Mouse (Mus musculus): Measurements from ENCODE around the gene Peak1.
A peak's percentile ranks its signal among the peaks of the same experiment; 100 is the strongest.

DNA sequence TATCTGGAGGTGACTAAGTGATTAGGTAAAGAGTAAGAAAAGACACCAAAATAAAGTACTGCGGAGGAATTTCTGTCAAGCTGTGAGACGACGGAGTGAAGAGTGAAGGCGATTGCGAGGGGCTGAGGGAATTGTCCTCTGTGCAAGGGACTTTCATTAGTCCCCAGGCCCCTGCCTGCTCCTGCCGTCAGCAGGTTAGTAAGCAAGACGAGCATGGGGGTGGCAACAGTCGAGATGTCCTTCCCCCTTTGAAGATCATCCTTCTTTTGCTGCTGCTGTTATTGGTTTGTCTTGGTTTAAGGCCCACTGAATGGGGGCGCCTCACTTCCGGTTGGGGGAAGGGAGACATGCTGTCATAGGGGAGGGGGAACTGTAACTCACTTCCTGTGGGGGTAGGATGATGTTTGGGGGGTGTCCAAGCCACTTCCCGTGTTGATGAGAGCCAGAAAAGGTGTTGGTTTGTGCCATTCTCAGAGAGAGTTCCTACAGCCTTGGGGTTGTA lies 922 bp upstream of the Peak1 start:
- peak; percentile 73; the same call in 1 of the 2 replicates for TF ChIP-seq POLR2A (IDR thresholded peaks at IDR 0.05; ENCODE audit: extremely low read depth, insufficient read depth, low read length)
- no peak for TF ChIP-seq CTCF (IDR thresholded peaks at IDR 0.05; ENCODE audit: extremely low read depth, insufficient read depth, low read length)
